Mouse (Mus musculus) heart, adult 2 months (tissue): ENCODE results near the gene Nrxn3. TPM values are rescaled to one million over a fixed set of nuclear protein-coding genes. Genes with fewer than 3 reads are reported as not detected.

Experiments
- DNase-seq, 2 experiments: peaks; one replicate each; pipeline ENCODE4 v3.0.0; 2021
- H3K27ac ChIP-seq: fragments of 200-600 bp; 2 replicates; pipeline ENCODE4 v1.8.1; 2022
- H3K27me3 ChIP-seq: fragments of 200-500 bp; 2 replicates; pipeline ENCODE4 v1.6.1; 2012; ENCODE audit warnings: mild to moderate bottlenecking, low read length, inconsistent platforms, mixed read lengths; ENCODE audit not compliant: control insufficient read depth, insufficient read depth
- H3K36me3 ChIP-seq: fragments of 200-500 bp; 2 replicates; pipeline ENCODE4 v1.6.1; 2012; ENCODE audit warnings: low read length, inconsistent platforms; ENCODE audit not compliant: control insufficient read depth, insufficient read depth
- H3K4me1 ChIP-seq: fragments of 200-500 bp; 2 replicates; pipeline ENCODE4 v1.6.1; 2011; ENCODE audit warnings: low read length; ENCODE audit not compliant: control insufficient read depth, insufficient read depth
- H3K4me3 ChIP-seq: fragments of 200-600 bp; 2 replicates; pipeline ENCODE4 v1.8.1; 2022
- H3K79me2 ChIP-seq: fragments of 200-500 bp; replicated peaks from 2 replicates; pipeline ENCODE4 v1.6.1; 2012; ENCODE audit warnings: mild to moderate bottlenecking, inconsistent platforms, low read length, moderate library complexity, mixed read lengths; ENCODE audit not compliant: control insufficient read depth, insufficient read depth
- H3K9ac ChIP-seq: fragments of 200-500 bp; 2 replicates; pipeline ENCODE4 v1.6.1; 2012; ENCODE audit warnings: low read depth, mild to moderate bottlenecking, control low read depth, inconsistent platforms, low read length, mixed read lengths
- CTCF ChIP-seq: fragments of 200-600 bp; IDR thresholded peaks from 2 replicates; pipeline ENCODE4 v1.8.1; 2022; ENCODE audit warnings: antibody characterized with exemption, mild to moderate bottlenecking, moderate library complexity
- EP300 ChIP-seq: fragments of 200-500 bp; IDR thresholded peaks from 2 replicates; pipeline ENCODE4 v1.6.1; 2011; ENCODE audit warnings: low read depth, low read length, control low read depth; ENCODE audit not compliant: insufficient read depth
- POLR2A ChIP-seq: fragments of 200-500 bp; IDR thresholded peaks from 2 replicates; pipeline ENCODE4 v1.6.1; 2011; ENCODE audit warnings: mild to moderate bottlenecking, low read depth, low read length, control low read depth; ENCODE audit not compliant: insufficient read depth
- WGBS: fragments of 180-500 bp; shearing (Covaris S2); methylation state at CpG from one replicate; pipeline ENCODE4 v1.1.7; 2018; 5-methylcytosine and 5-hydroxymethylcytosine counted together
- intact Hi-C: fragments of 180-260 bp; cut with DNase I; formaldehyde crosslinking; loops from one replicate; pipeline ENCODE4 v1.15.1; 2025
- polyA plus RNA-seq: library from polyadenylated mRNA; depleted of rRNA; stranded (reverse); fragments of >200 nt; gene quantifications from 2 replicates; pipeline ENCODE4 v1.2.3, GENCODE M21; 2012
- total RNA-seq, 2 experiments: library from RNA; stranded (reverse); gene quantifications; 2 replicates each; pipeline ENCODE4 v1.2.3; 2021

Gene Nrxn3
- total and polyA plus RNA-seq, 3 experiments = 0.18 to 0.31 TPM; not detected in 1

GRCm38 (mm10) chr12:89625746-89626145 is 903.1 kb downstream of the Nrxn3 start:
- Histone ChIP-seq H3K79me2 (no peaks in the 10 kb centered on the region), H3K27ac (no peak overlapping the region), H3K36me3 (no peaks in the 10 kb centered on the region), H3K9ac (no peak overlapping the region), H3K27me3 (no peaks in the 10 kb centered on the region), H3K4me1 (no peaks in the 10 kb centered on the region; the same call in 1 of the 2 replicates), H3K4me3 (no peak overlapping the region)
- 72% methylated on average over 4 of the region's 4 CpGs for WGBS
- TF ChIP-seq POLR2A (no peak), EP300 (no peak), CTCF (no peak)
- intact Hi-C loops = no loop called here
- DNase-seq = no peak

DNA sequence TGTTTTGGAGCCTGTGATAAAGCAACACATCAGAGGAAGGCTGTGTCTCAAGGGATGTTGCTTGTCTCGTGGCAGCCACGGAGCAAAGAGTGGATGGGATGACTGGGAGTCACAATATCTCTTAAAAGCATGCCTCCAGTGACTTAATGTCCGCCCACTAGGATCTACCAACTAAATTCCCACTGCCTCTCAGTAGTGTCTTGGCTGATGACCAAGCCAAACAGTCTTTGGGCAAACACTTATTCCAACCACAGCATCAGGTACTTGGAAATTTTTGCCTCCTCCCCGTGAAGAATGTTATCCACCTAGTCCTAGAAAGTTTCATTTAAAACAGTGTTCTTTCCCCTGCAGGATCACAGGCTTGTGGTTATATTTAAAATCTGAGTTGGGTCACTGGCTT is 917.4 kb downstream of the Nrxn3 start:
- no peaks in the 10 kb centered on the region for H3K4me1 ChIP-seq
- intact Hi-C loops = no loop called here
- no peak overlapping the region for H3K27ac ChIP-seq
- no peaks in the 10 kb centered on the region for H3K27me3 ChIP-seq
- 39% methylated on average over 4 of the region's 4 CpGs for WGBS
- H3K9ac ChIP-seq = no peak overlapping the region
- no peaks in the 10 kb centered on the region for H3K36me3 ChIP-seq
- no peaks in the 10 kb centered on the region for H3K79me2 ChIP-seq
- no peak for TF ChIP-seq EP300
- no peak for TF ChIP-seq POLR2A
- TF ChIP-seq CTCF = no peak
- no peak overlapping the region for H3K4me3 ChIP-seq
- no peak for DNase-seq

- no peak overlapping the region for H3K27ac ChIP-seq
- intact Hi-C loops = no loop called here
Observed at GRCm38 (mm10) chr12:89641460-89641859, 918.8 kb downstream of the Nrxn3 start.

DNA sequence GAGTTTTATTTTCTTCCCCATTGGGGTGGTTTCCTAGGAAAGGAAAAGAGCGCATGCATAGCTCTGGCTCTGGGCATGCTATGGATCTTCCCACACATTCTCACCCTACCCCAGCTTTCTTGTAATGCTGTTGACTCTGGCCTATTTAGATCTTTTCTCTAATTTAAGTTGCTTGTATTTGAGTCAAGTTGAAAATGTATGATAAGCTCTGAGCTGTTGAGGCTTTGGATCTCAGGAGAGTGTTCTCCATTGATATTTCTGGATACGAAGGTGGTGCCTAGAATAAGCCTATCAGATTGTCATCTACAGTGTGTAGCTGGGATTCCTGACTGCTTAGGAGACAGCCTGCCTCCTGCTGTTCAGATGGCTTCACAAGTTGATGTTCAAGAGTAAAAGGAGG is 930.5 kb downstream of the Nrxn3 start:
- H3K36me3 ChIP-seq = no peaks in the 10 kb centered on the region
- no peaks in the 10 kb centered on the region for H3K27me3 ChIP-seq
- DNase-seq = no peak
- TF ChIP-seq POLR2A (no peak), EP300 (no peak), CTCF (no peak)
- H3K27ac ChIP-seq = no peak overlapping the region
- H3K4me3 ChIP-seq = no peak overlapping the region
- H3K79me2 ChIP-seq = no peaks in the 10 kb centered on the region
- no peak overlapping the region for H3K9ac ChIP-seq
- H3K4me1 ChIP-seq = no peaks in the 10 kb centered on the region
- WGBS = 75% methylated on average over 2 of the region's 2 CpGs
- intact Hi-C loops = no loop called here

More at GRCm38 (mm10) chr12:89641460-89641859, 918.8 kb downstream of the Nrxn3 start:
- no peak overlapping the region for H3K9ac ChIP-seq
- DNase-seq = no peak
- TF ChIP-seq EP300 (no peak), POLR2A (no peak), CTCF (no peak)
- H3K79me2 ChIP-seq = no peaks in the 10 kb centered on the region
- no peaks in the 10 kb centered on the region for H3K36me3 ChIP-seq
- no peaks in the 10 kb centered on the region for H3K4me1 ChIP-seq
- no peaks in the 10 kb centered on the region for H3K27me3 ChIP-seq
- no peak overlapping the region for H3K4me3 ChIP-seq
- 12% methylated on average over 1 of the region's 1 CpGs for WGBS

GRCm38 (mm10) chr12:89661219-89661618 is 938.5 kb downstream of the Nrxn3 start:
- Histone ChIP-seq H3K79me2 (no peaks in the 10 kb centered on the region), H3K4me3 (no peak overlapping the region), H3K27ac (no peak overlapping the region), H3K36me3 (no peaks in the 10 kb centered on the region), H3K9ac (no peak overlapping the region), H3K27me3 (no peaks in the 10 kb centered on the region), H3K4me1 (no peaks in the 10 kb centered on the region)
- intact Hi-C loops = no loop called here
- WGBS = 81% methylated on average over 3 of the region's 3 CpGs
- TF ChIP-seq EP300 = no peak
- TF ChIP-seq POLR2A = no peak
- TF ChIP-seq CTCF = no peak
- DNase-seq = no peak

DNA sequence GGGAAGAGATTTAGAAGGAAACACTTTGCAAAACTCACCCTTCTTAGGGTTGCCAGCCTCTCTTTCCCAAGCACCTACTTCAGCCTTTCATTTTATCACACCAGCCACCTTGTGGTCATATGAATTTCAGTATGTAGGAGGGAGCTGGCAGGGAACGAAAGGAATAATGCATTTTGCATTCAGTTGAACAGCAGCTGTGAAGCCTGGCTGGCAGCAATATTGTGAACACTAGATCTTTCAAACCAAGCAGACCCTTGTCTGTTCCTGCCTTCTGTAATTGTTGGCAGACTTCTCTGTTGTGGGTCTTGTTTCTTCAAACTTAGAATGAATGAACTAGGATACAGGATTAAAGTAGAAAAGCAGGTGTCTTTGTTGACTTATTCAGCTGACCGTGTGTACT is 946.2 kb downstream of the Nrxn3 start:
- Histone ChIP-seq H3K79me2 (no peaks in the 10 kb centered on the region), H3K36me3 (no peaks in the 10 kb centered on the region), H3K27me3 (no peaks in the 10 kb centered on the region), H3K4me3 (no peak overlapping the region), H3K27ac (no peak overlapping the region), H3K4me1 (no peaks in the 10 kb centered on the region), H3K9ac (no peak overlapping the region)
- TF ChIP-seq POLR2A = no peak
- no peak for TF ChIP-seq EP300
- intact Hi-C loops = no loop called here
- no peak for DNase-seq
- 68% methylated on average over 2 of the region's 2 CpGs for WGBS

GRCm38 (mm10) chr12:89672819-89673218 is 950.1 kb downstream of the Nrxn3 start:
- Histone ChIP-seq H3K9ac (no peak overlapping the region), H3K79me2 (no peaks in the 10 kb centered on the region), H3K4me1 (no peaks in the 10 kb centered on the region), H3K27me3 (no peaks in the 10 kb centered on the region), H3K27ac (no peak overlapping the region), H3K36me3 (no peaks in the 10 kb centered on the region), H3K4me3 (no peak overlapping the region)
- no peak for DNase-seq
- WGBS = 67% methylated on average over 2 of the region's 2 CpGs
- intact Hi-C loops = no loop called here
- TF ChIP-seq POLR2A (no peak), CTCF (no peak), EP300 (no peak)
